Mouse (Mus musculus): ENCODE measurements at regions not wholly inside any gene's neighbourhood (a gene's known extent, or its start where the extent isn't known, plus 50 kb on each side); places are given as distances from the start of the nearest gene placed in this dataset.

GRCm38 (mm10) chr10:117896911-117897643, 51.2 kb upstream of the Rap1b start:
- WGBS, result 61% methylated on average over 12 of the region's 12 CpGs
- Histone ChIP-seq H3K27me3 (replicated peaks) (no peaks in the 10 kb centered on the region), H3K4me3 (replicated peaks) (no peak overlapping the region), H3K36me3 (no peaks in the 10 kb centered on the region), H3K9me3 (no peaks in the 10 kb centered on the region), H3K4me1 (replicated peaks) (peaks cover 4% of the 10 kb centered on the region; the same call in 1 of the 2 replicates), H3K9ac (no peak overlapping the region), H3K27ac (no peak overlapping the region), H3K4me2 (replicated peaks) (no peak overlapping the region)
- ATAC-seq, result no peak

GRCm38 (mm10) chr10:117897766-117898165, 51.9 kb upstream of the Rap1b start:
- WGBS, result 82% methylated on average over 5 of the region's 5 CpGs
- ATAC-seq, result no peak
- no peak overlapping the region for H3K9ac ChIP-seq
- H3K4me2 ChIP-seq (replicated peaks), result no peak overlapping the region
- H3K9me3 ChIP-seq, result no peaks in the 10 kb centered on the region
- H3K27me3 ChIP-seq (replicated peaks), result no peaks in the 10 kb centered on the region
- no peaks in the 10 kb centered on the region for H3K36me3 ChIP-seq
- peaks cover 4% of the 10 kb centered on the region; the same call in 1 of the 2 replicates for H3K4me1 ChIP-seq (replicated peaks)
- no peak overlapping the region for H3K27ac ChIP-seq
- H3K4me3 ChIP-seq (replicated peaks), result no peak overlapping the region

DNA sequence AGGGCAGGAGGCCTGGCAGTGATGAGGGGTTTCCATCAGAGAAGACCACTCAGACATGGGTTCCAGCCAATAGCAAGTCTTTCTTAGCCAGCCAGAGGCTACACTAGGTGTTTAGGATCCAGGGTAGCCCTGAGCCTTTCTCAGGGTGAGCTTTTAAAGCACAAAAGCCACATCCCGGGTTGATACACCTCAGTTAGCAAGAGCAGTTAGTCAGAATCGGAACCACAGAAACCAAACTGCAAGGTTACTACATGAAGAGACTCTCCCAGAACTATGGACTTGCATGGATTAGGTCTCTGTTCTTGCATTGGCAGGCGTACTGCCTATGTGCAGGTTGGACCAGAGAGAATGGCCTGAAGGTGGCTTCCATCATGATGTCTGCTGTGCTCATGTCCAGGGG, 52.6 kb upstream of the Rap1b start:
- 94% methylated on average over 3 of the region's 3 CpGs for WGBS
- Histone ChIP-seq H3K27ac (no peak overlapping the region), H3K36me3 (no peaks in the 10 kb centered on the region), H3K4me1 (replicated peaks) (peaks cover 4% of the 10 kb centered on the region; the same call in 1 of the 2 replicates), H3K9me3 (no peaks in the 10 kb centered on the region), H3K27me3 (replicated peaks) (no peaks in the 10 kb centered on the region), H3K9ac (no peak overlapping the region), H3K4me2 (replicated peaks) (no peak overlapping the region), H3K4me3 (replicated peaks) (no peak overlapping the region)
- ATAC-seq, result no peak

GRCm38 (mm10) chr10:117899410-117899935, 53.6 kb upstream of the Rap1b start:
- ATAC-seq, result no peak

DNA sequence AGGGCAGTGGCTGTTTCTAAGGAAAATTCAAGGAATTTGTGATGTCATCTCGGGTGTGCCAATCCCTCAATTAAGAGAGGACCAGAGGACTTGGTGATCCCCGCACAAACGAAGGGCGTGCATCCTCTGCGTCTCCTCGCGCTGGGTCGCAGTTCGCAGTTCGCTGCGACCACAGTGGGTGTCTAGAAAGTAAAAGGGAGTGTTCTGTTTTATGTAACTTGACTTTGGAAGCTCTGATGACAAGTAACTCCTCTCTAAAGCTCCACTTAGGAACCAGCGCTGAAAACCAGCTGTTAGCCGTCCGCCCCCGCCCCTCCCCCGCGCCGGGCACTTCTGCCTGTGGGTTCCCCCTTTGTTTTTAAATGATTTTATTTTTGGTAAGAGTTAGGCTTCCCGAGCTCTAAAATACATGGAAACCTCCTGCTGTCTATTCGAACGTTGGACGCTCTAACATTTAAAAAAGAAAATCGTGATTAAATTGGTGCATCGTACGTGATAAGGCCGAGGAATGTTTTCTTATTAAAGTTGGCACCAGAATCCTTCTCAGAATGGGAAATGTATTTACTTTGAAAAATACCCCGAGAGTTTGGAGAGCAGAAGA, 59.9 kb upstream of the Rap1b start:
- Histone ChIP-seq H3K27ac (peak overlapping the region; percentile 81), H3K36me3 (no peaks in the 10 kb centered on the region), H3K9ac (no peak overlapping the region), H3K9me3 (no peaks in the 10 kb centered on the region), H3K4me1 (replicated peaks) (0 out of 2 replicates have a peak, but pooled peaks cover 4% of the 10 kb centered on the region), H3K4me3 (replicated peaks) (peak overlapping the region; percentile 24), H3K27me3 (replicated peaks) (no peaks in the 10 kb centered on the region), H3K4me2 (replicated peaks) (peak overlapping the region; percentile 55)
- 11% methylated on average over 27 of the region's 27 CpGs for WGBS
- peak; percentile 62 for ATAC-seq

More at GRCm38 (mm10) chr10:117899410-117899935, 53.6 kb upstream of the Rap1b start:
- Histone ChIP-seq H3K4me2 (replicated peaks) (peak overlapping the region; percentile 34; the same call in 1 of the 2 replicates), H3K9me3 (no peaks in the 10 kb centered on the region), H3K36me3 (no peaks in the 10 kb centered on the region), H3K27me3 (replicated peaks) (no peaks in the 10 kb centered on the region), H3K27ac (no peak overlapping the region), H3K9ac (no peak overlapping the region), H3K4me3 (replicated peaks) (no peak overlapping the region), H3K4me1 (replicated peaks) (peaks cover 4% of the 10 kb centered on the region; the same call in 1 of the 2 replicates)
- WGBS, result 35% methylated on average over 13 of the region's 13 CpGs

- Histone ChIP-seq H3K27ac (peak overlapping the region; percentile 81), H3K36me3 (no peaks in the 10 kb centered on the region), H3K9ac (no peak overlapping the region), H3K4me1 (replicated peaks) (0 out of 2 replicates have a peak, but pooled peaks cover 4% of the 10 kb centered on the region), H3K4me3 (replicated peaks) (peak overlapping the region; percentile 24), H3K4me2 (replicated peaks) (peak overlapping the region; percentile 55), H3K9me3 (no peaks in the 10 kb centered on the region), H3K27me3 (replicated peaks) (no peaks in the 10 kb centered on the region)
- ATAC-seq, result peak; percentile 86
- 16% methylated on average over 11 of the region's 11 CpGs for WGBS
Measured at GRCm38 (mm10) chr10:117906267-117906811, 60.5 kb upstream of the Rap1b start.

DNA sequence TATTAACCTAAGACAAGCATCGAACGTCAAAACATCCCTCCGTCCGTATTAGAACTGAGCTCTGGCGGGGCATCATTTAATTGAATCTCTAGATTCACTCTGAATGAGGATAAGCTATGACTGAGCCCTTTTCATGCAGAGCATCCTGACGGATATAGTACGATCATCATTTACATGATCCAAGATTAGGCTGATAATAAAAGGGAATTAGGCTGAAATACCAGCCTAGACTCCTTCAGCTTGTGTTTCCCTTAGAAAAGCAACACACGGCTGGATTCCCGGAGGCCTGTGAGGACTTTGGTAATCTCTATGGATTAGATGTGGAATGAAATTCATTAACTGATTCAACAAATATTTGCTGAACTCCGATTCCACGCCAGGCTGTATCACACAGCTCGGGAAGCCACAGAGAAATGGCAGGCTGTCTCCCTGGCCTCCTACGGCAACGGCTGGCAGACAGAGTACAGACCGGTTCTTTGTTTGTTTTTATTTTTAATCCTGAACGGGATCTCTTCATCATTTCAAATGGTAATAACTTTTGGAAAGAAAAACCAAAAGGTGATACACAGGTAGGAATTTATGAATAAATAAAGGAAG, 62.3 kb upstream of the Rap1b start:
- Histone ChIP-seq H3K36me3 (no peaks in the 10 kb centered on the region), H3K27me3 (replicated peaks) (no peaks in the 10 kb centered on the region), H3K9ac (no peak overlapping the region), H3K27ac (no peak overlapping the region), H3K4me2 (replicated peaks) (no peak overlapping the region), H3K9me3 (no peaks in the 10 kb centered on the region), H3K4me1 (replicated peaks) (0 out of 2 replicates have a peak, but pooled peaks cover 4% of the 10 kb centered on the region), H3K4me3 (replicated peaks) (no peak overlapping the region)
- no peak for ATAC-seq
- WGBS, result 67% methylated on average over 16 of the region's 16 CpGs

- 87% methylated on average over 4 of the region's 4 CpGs for WGBS
- no peaks in the 10 kb centered on the region for H3K9me3 ChIP-seq
- H3K27me3 ChIP-seq (replicated peaks), result no peaks in the 10 kb centered on the region
- 0 out of 2 replicates have a peak, but pooled peaks cover 4% of the 10 kb centered on the region for H3K4me1 ChIP-seq (replicated peaks)
- H3K4me2 ChIP-seq (replicated peaks), result no peak overlapping the region
- H3K4me3 ChIP-seq (replicated peaks), result no peak overlapping the region
- H3K9ac ChIP-seq, result no peak overlapping the region
- no peak overlapping the region for H3K27ac ChIP-seq
- no peak for ATAC-seq
- H3K36me3 ChIP-seq, result no peaks in the 10 kb centered on the region
Measured at GRCm38 (mm10) chr10:117909155-117909554, 63.3 kb upstream of the Rap1b start.

GRCm38 (mm10) chr10:117909811-117910239, 64.0 kb upstream of the Rap1b start:
- Histone ChIP-seq H3K9me3 (no peaks in the 10 kb centered on the region), H3K9ac (no peak overlapping the region), H3K4me2 (replicated peaks) (no peak overlapping the region), H3K27me3 (replicated peaks) (no peaks in the 10 kb centered on the region), H3K4me1 (replicated peaks) (0 out of 2 replicates have a peak, but pooled peaks cover 4% of the 10 kb centered on the region), H3K36me3 (no peaks in the 10 kb centered on the region), H3K4me3 (replicated peaks) (no peak overlapping the region), H3K27ac (no peak overlapping the region)
- WGBS, result 58% methylated on average over 11 of the region's 11 CpGs
- ATAC-seq, result no peak

DNA sequence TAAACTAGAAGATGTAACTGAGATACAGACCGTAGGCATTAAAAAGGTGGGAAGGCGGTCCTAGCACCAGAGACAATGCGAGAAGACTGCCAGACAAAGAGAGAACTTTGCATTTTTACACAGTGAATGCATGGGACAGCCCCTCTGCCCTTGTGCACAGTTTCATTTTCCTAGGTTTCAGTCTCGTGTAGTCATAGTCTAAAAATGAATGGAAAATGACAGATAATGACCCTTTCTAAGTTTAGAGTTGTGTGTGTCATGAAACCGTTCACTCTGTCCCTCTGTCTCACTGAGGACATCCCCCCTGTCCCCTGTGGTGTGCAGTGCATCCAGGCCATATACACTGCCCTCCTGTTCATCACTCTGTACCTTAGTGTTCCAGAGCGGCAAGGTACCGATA, 64.6 kb upstream of the Rap1b start:
- 82% methylated on average over 7 of the region's 7 CpGs for WGBS
- Histone ChIP-seq H3K9me3 (no peaks in the 10 kb centered on the region), H3K4me3 (replicated peaks) (no peak overlapping the region), H3K27me3 (replicated peaks) (no peaks in the 10 kb centered on the region), H3K9ac (no peak overlapping the region), H3K36me3 (no peaks in the 10 kb centered on the region), H3K4me1 (replicated peaks) (0 out of 2 replicates have a peak, but pooled peaks cover 4% of the 10 kb centered on the region), H3K4me2 (replicated peaks) (no peak overlapping the region), H3K27ac (no peak overlapping the region)
- no peak for ATAC-seq

- ATAC-seq, result no peak
- no peak overlapping the region for H3K9ac ChIP-seq
- H3K9me3 ChIP-seq, result no peaks in the 10 kb centered on the region
- H3K27me3 ChIP-seq (replicated peaks), result no peaks in the 10 kb centered on the region
- H3K4me3 ChIP-seq (replicated peaks), result no peak overlapping the region
- no peaks in the 10 kb centered on the region for H3K36me3 ChIP-seq
- H3K4me1 ChIP-seq (replicated peaks), result no peaks in the 10 kb centered on the region
- no peak overlapping the region for H3K4me2 ChIP-seq (replicated peaks)
- H3K27ac ChIP-seq, result no peak overlapping the region
- 88% methylated on average over 4 of the region's 4 CpGs for WGBS
Measured at GRCm38 (mm10) chr10:117915011-117915735, 69.3 kb upstream of the Rap1b start.

All from intestine, embryonic 15.5 days (tissue).